Mouse (Mus musculus): ENCODE measurements around the gene Grin2a. TPM values are rescaled to one million over a fixed set of nuclear protein-coding genes. Genes with fewer than 3 reads are reported as not detected.

The Grin2a gene
- total and polyA plus RNA-seq, 2 experiments from 2014 or later: 6.1 to 10.5 TPM

GRCm38 (mm10) chr16:9985041-9985440 lies 10.3 kb downstream of the Grin2a start:
- Histone ChIP-seq H3K9ac (replicated peaks; ENCODE audit: low read length, poor library complexity, severe bottlenecking) (no peak overlapping the region), H3K9me3 (ENCODE audit: low read length) (no peaks in the 10 kb centered on the region), H3K4me2 (ENCODE audit: low read depth, low read length, poor library complexity, severe bottlenecking) (no peak overlapping the region), H3K36me3 (ENCODE audit: insufficient read depth, low read length) (no peaks in the 10 kb centered on the region), H3K4me3 (ENCODE audit: low read depth, low read length) (no peak overlapping the region), H3K27ac (ENCODE audit: low read depth, low read length) (no peak overlapping the region), H3K27me3 (ENCODE audit: insufficient read depth, low read length) (no peaks in the 10 kb centered on the region), H3K4me1 (ENCODE audit: insufficient read depth, low read length) (no peaks in the 10 kb centered on the region)
- TF ChIP-seq CTCF (IDR thresholded peaks at IDR 0.05): no peak
- ATAC-seq (ENCODE audit: low FRiP score) (no peak), DNase-seq (ENCODE audit: low spot score) (no peak)
- 65% methylated on average over 3 of the region's 3 CpGs for WGBS

- ATAC-seq (ENCODE audit: low FRiP score) (no peak), DNase-seq (ENCODE audit: low spot score) (no peak)
- no peak overlapping the region for H3K9ac ChIP-seq (replicated peaks; ENCODE audit: low read length, poor library complexity, severe bottlenecking)
- H3K4me3 ChIP-seq (ENCODE audit: low read depth, low read length): no peak overlapping the region
- H3K27me3 ChIP-seq (ENCODE audit: insufficient read depth, low read length): no peaks in the 10 kb centered on the region
- no peaks in the 10 kb centered on the region; the same call in 1 of the 2 replicates for H3K36me3 ChIP-seq (ENCODE audit: insufficient read depth, low read length)
- H3K9me3 ChIP-seq (ENCODE audit: low read length): no peaks in the 10 kb centered on the region
- no peaks in the 10 kb centered on the region for H3K4me1 ChIP-seq (ENCODE audit: insufficient read depth, low read length)
- TF ChIP-seq CTCF (IDR thresholded peaks at IDR 0.05): no peak
- no peak overlapping the region for H3K4me2 ChIP-seq (ENCODE audit: low read depth, low read length, poor library complexity, severe bottlenecking)
- 47% methylated on average over 2 of the region's 2 CpGs for WGBS
- H3K27ac ChIP-seq (ENCODE audit: low read depth, low read length): no peak overlapping the region
Measured at GRCm38 (mm10) chr16:9980641-9981040, 14.7 kb downstream of the Grin2a start.

GRCm38 (mm10) chr16:9978173-9978572 lies 17.2 kb downstream of the Grin2a start:
- Histone ChIP-seq H3K4me2 (ENCODE audit: low read depth, low read length, poor library complexity, severe bottlenecking) (no peak overlapping the region), H3K4me3 (ENCODE audit: low read depth, low read length) (no peak overlapping the region), H3K9ac (replicated peaks; ENCODE audit: low read length, poor library complexity, severe bottlenecking) (no peak overlapping the region), H3K27me3 (ENCODE audit: insufficient read depth, low read length) (no peaks in the 10 kb centered on the region), H3K9me3 (ENCODE audit: low read length) (no peaks in the 10 kb centered on the region), H3K36me3 (ENCODE audit: insufficient read depth, low read length) (no peaks in the 10 kb centered on the region; the same call in 1 of the 2 replicates), H3K27ac (ENCODE audit: low read depth, low read length) (no peak overlapping the region), H3K4me1 (ENCODE audit: insufficient read depth, low read length) (no peaks in the 10 kb centered on the region)
- DNase-seq (ENCODE audit: low spot score): no peak
- 83% methylated on average over 2 of the region's 2 CpGs for WGBS
- no peak for ATAC-seq (ENCODE audit: low FRiP score)
- TF ChIP-seq CTCF (IDR thresholded peaks at IDR 0.05): no peak

- DNase-seq (ENCODE audit: low spot score): no peak
- no peak overlapping the region for H3K4me2 ChIP-seq (ENCODE audit: low read depth, low read length, poor library complexity, severe bottlenecking)
- no peaks in the 10 kb centered on the region for H3K9me3 ChIP-seq (ENCODE audit: low read length)
- H3K36me3 ChIP-seq (ENCODE audit: insufficient read depth, low read length): no peaks in the 10 kb centered on the region
- H3K27me3 ChIP-seq (ENCODE audit: insufficient read depth, low read length): no peaks in the 10 kb centered on the region
- H3K4me1 ChIP-seq (ENCODE audit: insufficient read depth, low read length): no peaks in the 10 kb centered on the region
- no peak overlapping the region for H3K9ac ChIP-seq (replicated peaks; ENCODE audit: low read length, poor library complexity, severe bottlenecking)
- no peak overlapping the region for H3K4me3 ChIP-seq (ENCODE audit: low read depth, low read length)
- WGBS: 90% methylated on average over 3 of the region's 3 CpGs
- no peak for TF ChIP-seq CTCF (IDR thresholded peaks at IDR 0.05)
- ATAC-seq (ENCODE audit: low FRiP score): no peak
- H3K27ac ChIP-seq (ENCODE audit: low read depth, low read length): no peak overlapping the region
Measured at GRCm38 (mm10) chr16:9972705-9973104, 22.7 kb downstream of the Grin2a start.

GRCm38 (mm10) chr16:9964469-9964868 lies 30.9 kb downstream of the Grin2a start:
- H3K4me3 ChIP-seq (ENCODE audit: low read depth, low read length): no peak overlapping the region
- no peak overlapping the region for H3K9ac ChIP-seq (replicated peaks; ENCODE audit: low read length, poor library complexity, severe bottlenecking)
- no peak for TF ChIP-seq CTCF (IDR thresholded peaks at IDR 0.05)
- no peaks in the 10 kb centered on the region for H3K9me3 ChIP-seq (ENCODE audit: low read length)
- H3K4me1 ChIP-seq (ENCODE audit: insufficient read depth, low read length): no peaks in the 10 kb centered on the region
- H3K4me2 ChIP-seq (ENCODE audit: low read depth, low read length, poor library complexity, severe bottlenecking): no peak overlapping the region
- H3K36me3 ChIP-seq (ENCODE audit: insufficient read depth, low read length): no peaks in the 10 kb centered on the region
- no peak overlapping the region for H3K27ac ChIP-seq (ENCODE audit: low read depth, low read length)
- H3K27me3 ChIP-seq (ENCODE audit: insufficient read depth, low read length): no peaks in the 10 kb centered on the region
- DNase-seq (ENCODE audit: low spot score) (no peak), ATAC-seq (ENCODE audit: low FRiP score) (no peak)
- WGBS: 85% methylated on average over 6 of the region's 6 CpGs

- no peak for DNase-seq (ENCODE audit: low spot score)
- Histone ChIP-seq H3K4me2 (ENCODE audit: low read depth, low read length, poor library complexity, severe bottlenecking) (no peak overlapping the region), H3K4me3 (ENCODE audit: low read depth, low read length) (no peak overlapping the region), H3K27me3 (ENCODE audit: insufficient read depth, low read length) (no peaks in the 10 kb centered on the region), H3K36me3 (ENCODE audit: insufficient read depth, low read length) (no peaks in the 10 kb centered on the region), H3K9ac (replicated peaks; ENCODE audit: low read length, poor library complexity, severe bottlenecking) (no peak overlapping the region), H3K4me1 (ENCODE audit: insufficient read depth, low read length) (no peaks in the 10 kb centered on the region), H3K27ac (ENCODE audit: low read depth, low read length) (no peak overlapping the region), H3K9me3 (ENCODE audit: low read length) (no peaks in the 10 kb centered on the region)
- no peak for TF ChIP-seq CTCF (IDR thresholded peaks at IDR 0.05)
- no peak for ATAC-seq (ENCODE audit: low FRiP score)
- WGBS: 77% methylated on average over 1 of the region's 1 CpGs
Measured at GRCm38 (mm10) chr16:9962482-9962881, 32.9 kb downstream of the Grin2a start.

Measured in midbrain, postnatal 0 days (tissue).